Mouse (Mus musculus) B cell, adult 67 days (primary cell): ENCODE results near the gene Akt1s1. TPM values are rescaled to one million over a fixed set of nuclear protein-coding genes. Genes with fewer than 3 reads are reported as not detected.

Experiments used
- total RNA-seq, 2 experiments: library from RNA; stranded (reverse); gene quantifications; 4 replicates each; pipeline ENCODE4 v1.2.4; 2023

Gene Akt1s1
- total RNA-seq, result 10 to 100 TPM; 47.4 to 54.3 TPM

DNA sequence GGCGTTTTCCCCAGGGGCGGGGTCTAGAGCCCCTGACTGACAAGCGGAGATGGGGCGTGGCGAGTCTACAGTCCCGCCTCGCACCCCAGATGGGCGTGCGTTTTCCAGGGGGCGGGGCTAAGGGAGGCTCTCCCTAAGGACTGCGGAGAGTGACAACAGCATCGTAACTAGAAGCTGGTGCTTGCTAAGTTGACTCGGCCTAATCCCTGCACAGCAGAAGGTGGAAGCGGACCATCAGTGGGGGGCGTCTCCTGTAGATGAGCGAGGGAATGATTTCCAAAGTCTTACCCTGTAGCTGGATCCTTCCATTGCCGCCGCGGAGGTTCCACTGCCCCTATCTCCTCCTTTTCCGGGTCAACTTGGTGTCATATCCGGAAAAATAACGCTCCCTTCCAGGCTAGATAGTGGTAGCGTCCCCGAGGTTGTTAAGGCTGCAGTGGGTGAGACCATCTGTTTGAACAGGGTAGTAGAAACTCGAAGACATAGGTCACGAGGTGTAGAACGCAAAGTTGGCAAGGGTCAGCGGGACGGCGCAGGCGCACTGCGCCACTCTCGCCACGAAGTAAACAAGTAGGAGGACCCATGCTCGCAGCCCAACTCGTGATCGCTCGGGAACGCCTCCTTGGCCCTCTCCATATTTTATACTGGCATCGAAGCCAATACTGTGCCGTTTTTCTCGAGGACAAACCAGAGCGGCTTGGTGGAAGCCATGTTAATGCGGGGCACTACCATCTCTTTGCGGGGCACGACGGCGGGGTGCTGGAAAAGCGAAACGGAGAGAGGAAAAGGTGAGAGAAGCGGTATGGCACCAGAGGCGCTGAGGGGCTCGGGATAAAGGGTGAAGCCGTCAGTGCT, at the start of gene Akt1s1, which contains the start of gene Tbc1d17:
Gene Akt1s1, plus strand, starts transcription at position 431 of the 855 bp plus-strand sequence.
Gene Tbc1d17, minus strand, starts transcription at position 519 of the 855 bp plus-strand sequence.

DNA sequence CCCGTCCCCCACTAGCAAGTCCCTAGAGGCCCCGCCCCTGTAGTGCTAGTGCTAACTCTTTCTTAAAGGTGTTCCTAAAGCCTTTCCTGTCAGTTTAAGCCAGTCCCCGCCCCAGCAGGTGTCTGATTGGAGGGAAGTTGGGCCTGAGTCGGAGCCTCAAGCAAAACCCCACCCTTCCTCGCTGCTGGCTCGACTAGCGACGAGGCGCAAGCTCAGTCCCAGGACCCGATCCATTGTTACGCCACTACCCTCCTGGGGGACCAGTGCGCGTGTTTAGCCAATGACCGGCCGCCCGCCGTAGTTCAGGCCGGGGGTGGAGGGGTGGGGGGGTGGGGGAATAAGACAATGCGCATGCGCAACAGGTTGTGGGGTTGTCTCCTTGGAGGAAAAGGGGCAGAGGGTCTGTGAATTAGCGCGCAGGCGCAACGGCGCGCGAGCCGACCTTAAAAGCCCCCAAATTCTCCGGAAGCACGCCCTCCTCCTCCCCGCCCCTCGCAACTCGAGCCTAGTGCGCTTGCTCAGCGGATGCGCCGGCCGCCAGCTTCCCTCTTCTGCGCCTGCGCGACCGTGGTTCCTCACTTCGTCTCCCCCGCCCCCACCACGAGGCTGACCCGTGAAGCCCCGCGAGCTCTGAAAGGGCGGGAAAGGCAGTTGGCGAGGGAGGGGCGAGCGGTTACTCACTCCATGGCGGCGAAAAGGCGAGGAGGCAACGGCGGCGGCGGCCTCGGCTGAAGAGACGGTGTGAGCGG, 32.9 kb upstream of the Akt1s1 start, which contains the start of the genes Nup62 and Il4i1:
Gene Nup62, plus strand, starts transcription at position 368 of the 749 bp plus-strand sequence.
Gene Il4i1, plus strand, starts transcription at position 667 of the 749 bp plus-strand sequence.

DNA sequence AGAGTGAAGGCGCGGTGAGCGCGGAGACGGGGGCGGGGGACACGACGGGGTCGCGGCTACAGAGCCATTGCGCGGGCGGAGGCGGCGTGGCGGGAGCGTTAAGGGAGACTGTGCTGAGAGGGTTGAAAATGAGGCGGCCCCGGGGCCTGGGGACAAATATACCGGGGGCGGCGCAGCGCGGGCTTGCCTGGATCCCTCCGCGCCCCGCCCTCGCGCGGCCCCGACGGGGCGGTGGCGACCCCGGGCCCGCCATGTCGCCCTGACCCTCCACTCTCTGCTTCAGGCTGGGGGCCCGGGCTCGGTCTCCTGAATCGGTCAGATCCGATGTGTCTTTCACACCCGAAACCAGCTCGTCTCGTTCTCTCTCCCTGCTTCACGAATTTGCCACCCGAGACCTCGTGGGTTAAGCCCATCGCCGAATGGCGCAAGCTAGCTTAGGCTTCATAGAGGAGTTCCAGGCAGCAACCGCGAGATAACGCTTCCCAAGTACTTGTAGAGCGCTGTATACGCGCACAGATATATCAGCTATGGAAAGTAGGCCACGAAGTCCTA, 32.2 kb upstream of the Akt1s1 start, which contains the start of gene Atf5:
Gene Atf5, minus strand, starts transcription at position 189 of the 552 bp plus-strand sequence.

DNA sequence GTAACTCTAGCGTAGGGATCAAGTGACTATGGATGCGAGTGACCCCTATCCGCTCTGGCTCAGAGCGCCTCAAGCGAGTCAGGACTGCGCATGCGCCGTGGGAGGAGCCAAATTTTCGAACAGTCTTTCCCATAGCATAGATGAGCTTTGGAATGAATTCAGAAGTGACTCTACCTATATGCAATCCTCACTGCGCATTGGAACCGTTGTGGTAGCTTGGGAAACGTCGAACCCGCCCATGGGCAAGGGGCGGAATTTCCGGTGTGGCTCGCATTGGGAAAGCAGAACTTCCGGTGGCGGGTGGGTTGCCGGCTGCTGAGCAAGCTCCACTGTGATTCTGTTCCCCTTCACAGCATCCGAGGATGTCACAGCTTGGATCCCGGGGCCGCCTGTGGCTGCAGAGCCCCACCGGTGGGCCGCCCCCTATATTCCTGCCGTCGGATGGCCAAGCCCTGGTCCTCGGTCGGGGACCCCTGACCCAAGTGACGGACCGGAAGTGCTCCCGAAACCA, 8.3 kb downstream of the Akt1s1 start, which contains the start of gene Pnkp:
Gene Pnkp, plus strand, starts transcription at position 98 of the 511 bp plus-strand sequence.

GRCm38 (mm10) chr7:44869697-44870528, 21.1 kb downstream of the Akt1s1 start, which contains the start of gene Ptov1:
TSS of gene Ptov1 (minus strand) at chr7:44869788.

GRCm38 (mm10) chr7:44892276-44892921, 43.6 kb downstream of the Akt1s1 start, which contains the start of gene Med25:
TSS of gene Med25 (minus strand) at chr7:44892712.

DNA sequence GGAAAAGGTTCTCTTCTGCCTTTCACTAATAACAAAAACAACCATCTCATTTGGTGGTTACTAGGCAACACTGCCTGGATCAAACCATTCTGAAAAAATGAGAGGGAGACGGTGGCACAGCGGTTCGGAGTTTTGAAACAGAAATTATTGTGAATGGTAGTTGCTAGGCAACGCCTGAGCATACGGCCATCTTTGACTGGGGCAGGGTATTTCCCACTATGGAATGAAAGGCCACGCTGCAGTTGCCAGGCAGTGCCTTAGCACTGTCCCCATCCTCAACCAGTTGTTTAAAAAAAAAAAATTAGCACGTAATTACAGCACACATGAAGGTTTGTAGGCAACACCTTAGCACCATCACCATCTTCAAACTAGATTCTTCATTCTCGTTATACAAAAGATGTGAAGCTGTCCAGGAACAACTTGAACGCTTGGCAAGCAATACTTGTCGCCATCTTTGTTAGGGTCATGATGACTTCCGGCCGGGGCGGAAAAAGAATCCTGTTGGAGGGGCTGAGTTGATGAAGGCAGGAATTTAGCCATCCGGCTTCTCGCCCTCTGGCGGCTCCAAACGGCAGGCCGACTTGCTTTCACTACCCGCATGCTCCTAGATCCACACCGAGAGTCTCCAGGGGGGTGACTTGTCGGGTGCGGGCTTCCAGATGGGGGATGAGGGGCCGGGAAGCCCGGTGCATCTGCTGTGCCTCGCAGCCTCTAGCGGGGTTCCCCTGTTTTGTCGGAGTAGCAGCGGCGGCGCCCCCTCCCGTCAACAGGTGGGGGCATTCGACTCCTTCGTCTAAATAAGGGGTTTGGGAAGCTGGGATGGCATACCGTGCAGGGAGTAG, 47.0 kb downstream of the Akt1s1 start, which contains the start of gene Fuz:
Gene Fuz, plus strand, starts transcription at position 487 of the 842 bp plus-strand sequence.

Other genes starting within 250 kb of the Akt1s1 start
- gene Myh14, start 178.1 kb upstream of the Akt1s1 start, total RNA-seq, result not detected
- gene Izumo2, start 140.2 kb upstream of the Akt1s1 start, total RNA-seq, result not detected
- gene Vrk3, start 100.6 kb upstream of the Akt1s1 start, total RNA-seq, result 10 to 100 TPM; 80.8 to 85.9 TPM
- gene Zfp473, start 97.9 kb upstream of the Akt1s1 start, total RNA-seq, result 1 to 10 TPM; 2.1 to 2.6 TPM
- 10 to 100 TPM; 53.1 to 61.7 TPM for gene Nup62, start 32.9 kb upstream of the Akt1s1 start, total RNA-seq
- gene Il4i1, start 32.6 kb upstream of the Akt1s1 start, total RNA-seq, result 100 to 1,000 TPM; 155 to 234 TPM
- gene Atf5, start 32.3 kb upstream of the Akt1s1 start, total RNA-seq, result 1 to 10 TPM; 3.8 to 4.1 TPM
- 100 to 1,000 TPM; 116 to 132 TPM for gene Tbc1d17, start 88 bp downstream of the Akt1s1 start, total RNA-seq
- 10 to 100 TPM; 75.0 to 80.9 TPM for gene Pnkp, start 8.1 kb downstream of the Akt1s1 start, total RNA-seq
- gene Ptov1, start 20.8 kb downstream of the Akt1s1 start, total RNA-seq, result 10 to 100 TPM; 14.0 to 23.5 TPM
- 10 to 100 TPM; 67.9 to 78.3 TPM for gene Med25, start 43.7 kb downstream of the Akt1s1 start, total RNA-seq
- 10 to 100 TPM; 31.4 to 50.1 TPM for gene Fuz, start 47.1 kb downstream of the Akt1s1 start, total RNA-seq
- gene Ap2a1, start 80.5 kb downstream of the Akt1s1 start, total RNA-seq, result 100 to 1,000 TPM in 1 of 2 experiments, 10 to 100 TPM in 1; 92.5 to 101 TPM
- gene Tsks, start 94.2 kb downstream of the Akt1s1 start, total RNA-seq, result not detected
- not detected for gene Cpt1c, start 125.9 kb downstream of the Akt1s1 start, total RNA-seq
- gene Prmt1, start 137.6 kb downstream of the Akt1s1 start, total RNA-seq, result 100 to 1,000 TPM; 154 to 155 TPM
- 100 to 1,000 TPM; 195 TPM for gene Irf3, start 148.7 kb downstream of the Akt1s1 start, total RNA-seq
- 10 to 100 TPM; 35.3 to 36.9 TPM for gene Bcl2l12, start 149.7 kb downstream of the Akt1s1 start, total RNA-seq
- gene Scaf1, start 167.4 kb downstream of the Akt1s1 start, total RNA-seq, result 100 to 1,000 TPM; 100 to 104 TPM
- 10 to 100 TPM; 20.1 to 20.2 TPM for gene Rras, start 169.0 kb downstream of the Akt1s1 start, total RNA-seq
- 10 to 100 TPM; 77.6 to 78.0 TPM for gene Prr12, start 203.9 kb downstream of the Akt1s1 start, total RNA-seq
- gene Nosip, start 213.4 kb downstream of the Akt1s1 start, total RNA-seq, result 10 to 100 TPM; 65.6 to 78.2 TPM
- 1 to 10 TPM; 2.9 to 3.9 TPM for gene Prrg2, start 213.7 kb downstream of the Akt1s1 start, total RNA-seq
- gene Rcn3, start 243.2 kb downstream of the Akt1s1 start, total RNA-seq, result 1 to 10 TPM; 3.6 to 6.8 TPM